ENCODE assay signal across 22 mouse cellular contexts in the genomic region with DNA sequence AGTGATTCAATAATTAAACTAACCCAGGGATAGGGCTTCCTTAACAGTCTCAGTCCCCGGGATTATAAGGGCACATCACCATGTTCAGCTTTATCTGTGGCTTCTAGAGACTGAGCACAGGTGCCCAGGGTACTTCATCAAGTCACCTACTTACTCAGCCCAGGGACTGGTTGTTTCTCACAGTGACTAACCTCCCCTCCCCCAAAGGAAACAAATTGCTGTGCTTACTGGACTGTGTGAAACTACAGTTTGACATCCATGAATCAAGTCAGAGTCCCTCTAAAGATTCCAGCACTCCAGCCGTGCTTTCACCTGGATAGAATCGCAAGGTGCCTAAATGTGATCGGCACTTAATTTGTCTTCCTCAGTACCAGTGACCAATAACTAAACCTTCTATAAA.
DNase-seq lines count a peak whose midpoint lies in the region; ATAC-seq and TF ChIP-seq lines count a peak whose summit lies in the region.
"Had no signal": no experiment of that assay in that cellular context is flagged by ENCODE, and none has a peak within 500 bp of the region (broad histone marks: within the 10 kb centered on the region; RNA-seq: fewer than 3 reads in every experiment).

No protein-coding gene starts in this region.

- 80% methylated on average over 4 of the region's 4 CpGs for WGBS in forebrain, embryonic 10.5 days
- 46% methylated on average over 4 of the region's 4 CpGs for WGBS in forebrain, embryonic 14.5 days
- 32% methylated on average over 4 of the region's 4 CpGs for WGBS in kidney, embryonic 14.5 days
- 62% methylated on average over 4 of the region's 4 CpGs for WGBS in stomach, postnatal 0 days

- no peak for TF ChIP-seq CTCF in stomach, postnatal 0 days (IDR thresholded peaks at IDR 0.05; ENCODE audit: low read depth)

- no peak overlapping the region for H3K9ac ChIP-seq in forebrain, embryonic 14.5 days (ENCODE audit: low read length)
- no peak overlapping the region for H3K9ac ChIP-seq in kidney, embryonic 14.5 days (ENCODE audit: low read depth, low read length)
- H3K9ac ChIP-seq in stomach, postnatal 0 days (ENCODE audit: low read length): no peak overlapping the region
- H3K9ac ChIP-seq: embryonic facial prominence, embryonic 13.5 days; heart, embryonic 15.5 days; hindbrain, embryonic 13.5 days; limb, embryonic 12.5 days had no signal

- no peak for TF ChIP-seq EP300 in stomach, postnatal 0 days (optimal IDR thresholded peaks at IDR 0.05)

- no peaks in the 10 kb centered on the region for H3K27me3 ChIP-seq in forebrain, embryonic 10.5 days (ENCODE audit: poor library complexity, severe bottlenecking)
- no peaks in the 10 kb centered on the region for H3K27me3 ChIP-seq in forebrain, embryonic 14.5 days (replicated peaks; ENCODE audit: control insufficient read depth, insufficient read depth, low read length)
- H3K27me3 ChIP-seq in kidney, embryonic 14.5 days (ENCODE audit: control insufficient read depth, insufficient read depth, low read length): no peaks in the 10 kb centered on the region
- no peaks in the 10 kb centered on the region for H3K27me3 ChIP-seq in stomach, postnatal 0 days (ENCODE audit: control insufficient read depth, insufficient read depth, low read length)
- H3K27me3 ChIP-seq: embryonic facial prominence, embryonic 13.5 days; heart, embryonic 15.5 days; hindbrain, embryonic 13.5 days; limb, embryonic 12.5 days had no signal

- peak; percentile 59 for ATAC-seq in forebrain, embryonic 14.5 days
- ATAC-seq in kidney, embryonic 14.5 days (ENCODE audit: low FRiP score, low TSS enrichment): peak; percentile 92
- no peak for ATAC-seq in activated CD4-positive, CD25-positive, alpha-beta regulatory T cell, adult 4 months
- ATAC-seq in stomach, postnatal 0 days (ENCODE audit: low FRiP score, low TSS enrichment): no peak
- ATAC-seq: midbrain, embryonic 16.5 days had no signal

- H3K4me1 ChIP-seq in forebrain, embryonic 10.5 days: peaks cover 27% of the 10 kb centered on the region
- H3K4me1 ChIP-seq in forebrain, embryonic 14.5 days (ENCODE audit: control insufficient read depth, insufficient read depth, low read length): peaks cover 5% of the 10 kb centered on the region
- peaks cover 8% of the 10 kb centered on the region; the same call in 1 of the 2 replicates for H3K4me1 ChIP-seq in kidney, embryonic 14.5 days (ENCODE audit: control insufficient read depth, insufficient read depth, low read length)
- H3K4me1 ChIP-seq in stomach, postnatal 0 days (replicated peaks; ENCODE audit: control insufficient read depth, insufficient read depth): no peaks in the 10 kb centered on the region
- H3K4me1 ChIP-seq: embryonic facial prominence, embryonic 13.5 days; heart, embryonic 15.5 days; hindbrain, embryonic 13.5 days had no signal

- peak overlapping the region; percentile 62 for H3K27ac ChIP-seq in forebrain, embryonic 10.5 days
- peak overlapping the region; percentile 27; the same call in 1 of the 2 replicates for H3K27ac ChIP-seq in forebrain, embryonic 14.5 days (ENCODE audit: low read depth, low read length)
- H3K27ac ChIP-seq in kidney, embryonic 14.5 days (ENCODE audit: low read depth, low read length): no peak overlapping the region
- no peak overlapping the region for H3K27ac ChIP-seq in stomach, postnatal 0 days (replicated peaks)
- H3K27ac ChIP-seq: embryonic facial prominence, embryonic 13.5 days; heart, embryonic 15.5 days; hindbrain, embryonic 13.5 days; limb, embryonic 12.5 days; midbrain, embryonic 10.5 days had no signal

- H3K4me2 ChIP-seq in forebrain, embryonic 14.5 days (ENCODE audit: low read length): no peak overlapping the region
- peak overlapping the region; percentile 26; the same call in 1 of the 2 replicates for H3K4me2 ChIP-seq in kidney, embryonic 14.5 days (replicated peaks; ENCODE audit: low read depth, low read length)
- no peak overlapping the region for H3K4me2 ChIP-seq in stomach, postnatal 0 days (replicated peaks; ENCODE audit: low read depth)
- H3K4me2 ChIP-seq: embryonic facial prominence, embryonic 13.5 days; heart, embryonic 15.5 days; hindbrain, embryonic 13.5 days; limb, embryonic 12.5 days; liver, embryonic 11.5 days had no signal

- H3K9me3 ChIP-seq in forebrain, embryonic 10.5 days: no peaks in the 10 kb centered on the region
- no peaks in the 10 kb centered on the region for H3K9me3 ChIP-seq in forebrain, embryonic 14.5 days (replicated peaks; ENCODE audit: control insufficient read depth, low read length)
- no peaks in the 10 kb centered on the region for H3K9me3 ChIP-seq in kidney, embryonic 14.5 days (ENCODE audit: control insufficient read depth, low read length)
- no peaks in the 10 kb centered on the region for H3K9me3 ChIP-seq in stomach, postnatal 0 days (ENCODE audit: control insufficient read depth, low read length)
- H3K9me3 ChIP-seq: embryonic facial prominence, embryonic 13.5 days; heart, embryonic 15.5 days; hindbrain, embryonic 13.5 days; limb, embryonic 12.5 days; midbrain, embryonic 10.5 days had no signal

- no peaks in the 10 kb centered on the region for H3K36me3 ChIP-seq in forebrain, embryonic 10.5 days (replicated peaks)
- H3K36me3 ChIP-seq in forebrain, embryonic 14.5 days (ENCODE audit: control insufficient read depth, insufficient read depth, low read length): no peaks in the 10 kb centered on the region
- H3K36me3 ChIP-seq in kidney, embryonic 14.5 days (ENCODE audit: control insufficient read depth, insufficient read depth, low read length): no peaks in the 10 kb centered on the region
- no peaks in the 10 kb centered on the region for H3K36me3 ChIP-seq in stomach, postnatal 0 days (ENCODE audit: control insufficient read depth, insufficient read depth, low read length)
- H3K36me3 ChIP-seq: embryonic facial prominence, embryonic 13.5 days; heart, embryonic 15.5 days; hindbrain, embryonic 13.5 days; limb, embryonic 12.5 days; midbrain, embryonic 10.5 days had no signal

- H3K4me3 ChIP-seq in forebrain, embryonic 10.5 days: no peak overlapping the region
- no peak overlapping the region for H3K4me3 ChIP-seq in forebrain, embryonic 14.5 days (ENCODE audit: low read depth, low read length)
- no peak overlapping the region; the same call in 1 of the 2 replicates for H3K4me3 ChIP-seq in kidney, embryonic 14.5 days (ENCODE audit: low read length)
- H3K4me3 ChIP-seq in stomach, postnatal 0 days (ENCODE audit: low read depth, low read length): no peak overlapping the region
- H3K4me3 ChIP-seq: embryonic facial prominence, embryonic 13.5 days; erythroblast, embryonic 14.5 days; heart, embryonic 15.5 days; hindbrain, embryonic 13.5 days; limb, embryonic 12.5 days; midbrain, embryonic 10.5 days; myocyte had no signal

- DNase-seq in forebrain, embryonic 10.5 days (ENCODE audit: extremely low spot score, low spot score): no peak
- DNase-seq in forebrain, embryonic 14.5 days (ENCODE audit: low spot score): peak; percentile 17
- DNase-seq in kidney, postnatal 36 days: peak; percentile 4 to 37
- no peak for DNase-seq in stomach, postnatal 0 days (ENCODE audit: low spot score)
- no peak for DNase-seq in spleen, postnatal 14 days (ENCODE audit: low spot score in 2 of 2)
- DNase-seq: adrenal gland, postnatal 36 days; cerebellum, adult 11-12 months; cerebellum, postnatal 25 days; heart, postnatal 36 days; lung, adult 18-20 months; lung, postnatal 10 days had no signal

Comparison
In these comparisons a context has a peak if more than half of its experiments do, and no peak if none do; other contexts are left out.
1. DNase-seq: peak in forebrain, embryonic 14.5 days (single experiment) and kidney, postnatal 36 days (2 of 2); none in forebrain, embryonic 10.5 days (single experiment), stomach, postnatal 0 days (single experiment) and spleen, postnatal 14 days (0 of 2).
2. H3K27ac ChIP-seq: peak in forebrain, embryonic 10.5 days (single experiment) and forebrain, embryonic 14.5 days (single experiment); none in kidney, embryonic 14.5 days (single experiment) and stomach, postnatal 0 days (single experiment).
3. ATAC-seq: peak in forebrain, embryonic 14.5 days (single experiment) and kidney, embryonic 14.5 days (single experiment); none in activated CD4-positive, CD25-positive, alpha-beta regulatory T cell, adult 4 months (single experiment) and stomach, postnatal 0 days (single experiment).